Mouse (Mus musculus): ENCODE measurements around the gene Grhl3. TPM values are rescaled to one million over a fixed set of nuclear protein-coding genes. Genes with fewer than 3 reads are reported as not detected.
"Not testable (repeated sequence)": the region's sequence is repeated elsewhere in the genome, so short reads cannot be mapped to it uniquely, and the experiment has no call there.

Gene Grhl3
- polyA plus RNA-seq (2012; rRNA removed) = 0.64 and 0.69 TPM in 2 replicates

DNA sequence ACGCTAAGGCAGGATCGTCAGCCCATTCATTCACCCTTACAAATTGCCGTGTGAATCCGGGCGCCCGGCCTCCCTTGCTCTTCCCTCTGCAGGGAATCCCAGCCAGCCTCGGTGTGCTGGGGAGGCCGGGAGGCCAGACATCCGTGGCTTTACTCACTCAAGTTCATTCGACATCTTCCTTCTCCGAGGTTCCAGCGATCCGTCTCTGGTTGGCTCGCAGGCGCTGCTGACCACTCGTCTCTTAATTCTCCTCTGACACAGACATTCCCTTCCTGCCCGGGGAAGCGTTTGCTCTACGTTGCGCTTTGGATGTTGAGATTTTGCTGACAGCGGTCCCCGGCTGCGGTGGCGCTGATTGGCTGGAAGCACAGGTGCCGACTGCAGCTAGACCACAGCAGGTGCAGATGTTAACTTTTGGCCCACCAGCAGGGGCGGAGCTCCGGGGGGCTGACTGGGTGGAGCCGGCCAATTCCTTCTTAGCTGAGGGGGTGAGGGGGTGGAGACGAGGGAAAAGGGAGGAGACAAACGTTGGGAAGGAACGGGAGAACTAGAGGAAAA is at the start of gene Grhl3:
TSS of gene Grhl3 (minus strand) at position 380 of the 558 bp plus-strand sequence.
- peaks cover 18% of the 10 kb centered on the region for H3K4me1 ChIP-seq (ENCODE audit: control insufficient read depth, insufficient read depth, low read length)
- no peak within 1 kb of the TSS for H3K27ac ChIP-seq (ENCODE audit: control insufficient read depth, insufficient read depth, low read depth, low read length)
- no peaks in the 10 kb centered on the region for H3K36me3 ChIP-seq (ENCODE audit: control insufficient read depth, insufficient read depth, low read length)
- peak within 1 kb of the TSS; percentile 37 for H3K4me3 ChIP-seq (ENCODE audit: control insufficient read depth, low read depth, low read length)
- H3K27me3 ChIP-seq (ENCODE audit: control insufficient read depth, insufficient read depth, low read length) = no peaks in the 10 kb centered on the region
- no peak for TF ChIP-seq POLR2A (IDR thresholded peaks at IDR 0.05; ENCODE audit: control insufficient read depth, low read depth, low read length)
- no peak for TF ChIP-seq CTCF (IDR thresholded peaks at IDR 0.05; ENCODE audit: control insufficient read depth, insufficient read depth, insufficient replicate concordance, low read depth, low read length)

DNA sequence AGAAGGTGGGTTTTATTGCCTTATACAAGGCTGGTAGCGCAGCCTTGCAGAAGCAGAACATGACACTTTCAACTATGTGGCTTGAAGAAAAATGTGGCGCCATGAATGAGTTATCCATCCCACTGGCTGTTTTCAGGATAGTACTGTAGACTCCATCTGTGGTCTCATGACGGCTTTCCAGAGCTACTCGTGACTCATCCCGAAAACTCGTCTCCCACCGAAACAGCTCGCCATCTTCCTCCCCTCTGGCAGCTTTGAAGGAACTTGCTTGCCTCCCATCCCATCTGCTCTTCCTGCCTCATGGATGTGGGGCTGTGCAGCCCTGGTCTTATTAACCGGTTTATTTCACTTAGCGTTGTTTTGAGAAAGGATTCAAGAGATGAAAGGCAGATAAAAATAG is 48.9 kb upstream of the Grhl3 start:
- H3K27me3 ChIP-seq (ENCODE audit: control insufficient read depth, insufficient read depth, low read length) = no peaks in the 10 kb centered on the region
- no peak overlapping the region for H3K4me3 ChIP-seq (ENCODE audit: control insufficient read depth, low read depth, low read length)
- no peak overlapping the region for H3K27ac ChIP-seq (ENCODE audit: control insufficient read depth, insufficient read depth, low read depth, low read length)
- no peaks in the 10 kb centered on the region; the same call in 1 of the 2 replicates for H3K36me3 ChIP-seq (ENCODE audit: control insufficient read depth, insufficient read depth, low read length)
- peaks cover 11% of the 10 kb centered on the region; the same call in 1 of the 2 replicates for H3K4me1 ChIP-seq (ENCODE audit: control insufficient read depth, insufficient read depth, low read length)
- TF ChIP-seq CTCF (IDR thresholded peaks at IDR 0.05; ENCODE audit: control insufficient read depth, insufficient read depth, insufficient replicate concordance, low read depth, low read length) = no peak
- TF ChIP-seq POLR2A (IDR thresholded peaks at IDR 0.05; ENCODE audit: control insufficient read depth, low read depth, low read length) = no peak

DNA sequence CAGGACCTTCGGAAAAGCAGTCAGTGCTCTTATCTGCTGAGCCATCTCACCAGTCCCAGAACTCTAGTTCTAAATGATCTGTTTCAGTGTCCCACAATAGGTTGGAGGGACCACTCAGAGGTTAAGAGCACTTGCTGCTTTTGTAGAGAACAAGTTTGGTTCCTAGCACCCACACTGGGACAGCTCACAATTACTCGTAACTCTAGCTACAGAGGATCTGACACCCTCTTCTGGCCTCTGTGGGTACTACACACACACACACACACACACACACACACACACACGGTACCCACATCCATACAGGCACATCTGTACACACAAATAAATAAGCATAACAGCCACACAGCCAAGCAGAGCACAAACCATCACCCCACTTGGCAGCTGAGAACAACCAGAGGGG is 47.0 kb upstream of the Grhl3 start:
- H3K27me3 ChIP-seq (ENCODE audit: control insufficient read depth, insufficient read depth, low read length) = no peaks in the 10 kb centered on the region
- no peak overlapping the region for H3K4me3 ChIP-seq (ENCODE audit: control insufficient read depth, low read depth, low read length)
- peaks cover 9% of the 10 kb centered on the region; the same call in 1 of the 2 replicates for H3K4me1 ChIP-seq (ENCODE audit: control insufficient read depth, insufficient read depth, low read length)
- no peak overlapping the region for H3K27ac ChIP-seq (ENCODE audit: control insufficient read depth, insufficient read depth, low read depth, low read length)
- no peak for TF ChIP-seq CTCF (IDR thresholded peaks at IDR 0.05; ENCODE audit: control insufficient read depth, insufficient read depth, insufficient replicate concordance, low read depth, low read length)
- no peak for TF ChIP-seq POLR2A (IDR thresholded peaks at IDR 0.05; ENCODE audit: control insufficient read depth, low read depth, low read length)
- H3K36me3 ChIP-seq (ENCODE audit: control insufficient read depth, insufficient read depth, low read length) = no peaks in the 10 kb centered on the region

DNA sequence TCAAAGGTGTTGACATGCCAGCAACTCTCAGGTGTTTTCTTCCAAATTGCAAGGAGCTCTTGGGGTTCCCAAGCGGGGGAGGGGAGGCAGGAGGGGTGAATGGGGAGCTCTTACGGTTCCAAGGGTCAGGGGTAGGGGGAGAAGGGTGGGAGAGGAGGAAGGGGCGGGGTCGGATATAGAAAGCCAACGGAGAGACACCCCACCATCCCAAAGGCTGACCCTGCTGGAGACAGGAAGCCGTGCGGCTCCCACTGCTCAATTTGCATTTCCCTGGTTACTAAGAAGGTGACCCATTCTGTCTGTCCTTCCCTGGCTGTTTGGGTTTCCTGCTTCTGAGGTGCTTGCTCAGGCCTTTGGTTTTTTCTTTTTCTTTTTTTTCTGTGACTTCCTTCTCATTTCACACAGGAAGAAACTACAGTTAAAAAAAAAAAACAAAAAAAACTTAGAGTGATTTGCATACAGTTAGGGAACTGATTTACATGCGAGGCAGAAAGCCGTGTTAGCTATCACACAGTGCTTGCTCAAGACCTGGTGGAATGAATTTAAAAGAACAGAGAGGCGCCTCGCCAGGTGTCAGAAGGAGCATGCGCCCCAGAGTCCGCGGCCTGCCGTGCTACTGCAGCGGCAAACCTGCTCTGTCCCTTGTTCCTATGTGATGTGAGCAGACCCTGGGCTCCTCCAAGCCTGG is 44.5 kb upstream of the Grhl3 start:
- TF ChIP-seq POLR2A (IDR thresholded peaks at IDR 0.05; ENCODE audit: control insufficient read depth, low read depth, low read length) = no peak
- TF ChIP-seq CTCF (IDR thresholded peaks at IDR 0.05; ENCODE audit: control insufficient read depth, insufficient read depth, insufficient replicate concordance, low read depth, low read length) = no peak
- peaks cover 5% of the 10 kb centered on the region; the same call in 1 of the 2 replicates for H3K4me1 ChIP-seq (ENCODE audit: control insufficient read depth, insufficient read depth, low read length)
- no peaks in the 10 kb centered on the region for H3K27me3 ChIP-seq (ENCODE audit: control insufficient read depth, insufficient read depth, low read length)
- H3K36me3 ChIP-seq (ENCODE audit: control insufficient read depth, insufficient read depth, low read length) = no peaks in the 10 kb centered on the region
- H3K27ac ChIP-seq (ENCODE audit: control insufficient read depth, insufficient read depth, low read depth, low read length) = no peak overlapping the region
- H3K4me3 ChIP-seq (ENCODE audit: control insufficient read depth, low read depth, low read length) = no peak overlapping the region

DNA sequence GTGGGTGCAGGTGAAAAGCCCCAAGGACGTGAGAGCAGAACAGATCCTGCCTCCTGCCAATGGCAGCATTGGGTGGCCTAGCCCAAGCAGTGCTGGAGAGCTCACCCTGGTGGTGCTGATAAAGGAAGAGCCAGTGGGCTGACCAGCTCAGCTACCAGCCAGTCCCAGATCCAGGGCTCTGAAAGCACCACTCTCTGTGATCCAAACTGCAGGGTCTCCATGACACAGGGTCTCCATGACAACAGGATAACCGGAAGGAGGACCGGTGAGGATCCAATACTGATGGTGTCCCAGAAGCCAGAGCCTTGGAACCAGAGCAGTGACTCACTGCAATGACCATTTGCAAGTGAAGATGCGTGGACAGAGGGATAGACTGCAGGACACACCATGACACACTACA is 43.6 kb upstream of the Grhl3 start:
- TF ChIP-seq POLR2A (IDR thresholded peaks at IDR 0.05; ENCODE audit: control insufficient read depth, low read depth, low read length) (no peak), CTCF (IDR thresholded peaks at IDR 0.05; ENCODE audit: control insufficient read depth, insufficient read depth, insufficient replicate concordance, low read depth, low read length) (no peak)
- no peak overlapping the region for H3K27ac ChIP-seq (ENCODE audit: control insufficient read depth, insufficient read depth, low read depth, low read length)
- H3K36me3 ChIP-seq (ENCODE audit: control insufficient read depth, insufficient read depth, low read length) = no peaks in the 10 kb centered on the region
- no peak overlapping the region for H3K4me3 ChIP-seq (ENCODE audit: control insufficient read depth, low read depth, low read length)
- no peaks in the 10 kb centered on the region for H3K27me3 ChIP-seq (ENCODE audit: control insufficient read depth, insufficient read depth, low read length)
- peaks cover 5% of the 10 kb centered on the region; the same call in 1 of the 2 replicates for H3K4me1 ChIP-seq (ENCODE audit: control insufficient read depth, insufficient read depth, low read length)

DNA sequence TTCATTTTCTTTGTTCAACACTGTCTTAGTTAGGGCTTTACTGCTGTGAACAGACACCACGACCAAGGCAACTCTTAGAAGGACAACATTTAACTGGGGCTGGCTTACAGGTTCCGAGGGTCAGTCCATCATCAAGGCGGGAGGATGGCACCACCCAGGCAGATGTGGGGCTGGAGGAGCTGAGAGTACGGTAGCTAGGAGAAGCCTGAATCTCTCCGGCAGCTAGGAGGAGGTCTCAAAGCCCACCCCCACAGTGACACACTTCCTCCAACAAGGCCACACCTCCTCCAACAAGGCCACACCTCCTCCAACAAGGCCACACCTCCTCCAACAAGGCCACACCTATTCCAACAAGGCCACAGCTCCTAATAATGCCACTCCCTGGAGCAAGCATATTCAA is 41.9 kb upstream of the Grhl3 start:
- not testable (repeated sequence) for H3K4me3 ChIP-seq (ENCODE audit: control insufficient read depth, low read depth, low read length); H3K27ac ChIP-seq (ENCODE audit: control insufficient read depth, insufficient read depth, low read depth, low read length); H3K27me3 ChIP-seq (ENCODE audit: control insufficient read depth, insufficient read depth, low read length); H3K36me3 ChIP-seq (ENCODE audit: control insufficient read depth, insufficient read depth, low read length); H3K4me1 ChIP-seq (ENCODE audit: control insufficient read depth, insufficient read depth, low read length)

DNA sequence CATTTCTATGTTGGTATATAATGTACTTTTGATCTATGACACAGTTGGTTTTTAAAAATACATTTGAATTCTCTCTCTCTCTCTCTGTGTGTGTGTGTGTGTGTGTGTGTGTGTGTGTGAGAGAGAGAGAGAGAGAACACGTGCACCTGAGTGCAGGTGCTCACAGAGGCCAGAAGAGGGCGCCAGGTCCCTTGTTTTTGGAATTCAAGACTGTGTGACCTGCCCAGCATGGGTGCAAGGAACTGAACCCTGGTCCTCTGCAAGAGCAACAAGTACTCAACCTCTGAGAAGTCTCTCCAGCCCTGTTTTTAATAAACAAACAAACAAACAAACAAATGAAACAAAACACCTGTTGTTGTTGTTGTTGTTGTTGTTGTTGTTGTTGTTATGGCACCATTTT is 36.6 kb upstream of the Grhl3 start:
- Histone ChIP-seq H3K4me1 (ENCODE audit: control insufficient read depth, insufficient read depth, low read length) (no peaks in the 10 kb centered on the region), H3K27ac (ENCODE audit: control insufficient read depth, insufficient read depth, low read depth, low read length) (no peak overlapping the region), H3K27me3 (ENCODE audit: control insufficient read depth, insufficient read depth, low read length) (no peaks in the 10 kb centered on the region), H3K4me3 (ENCODE audit: control insufficient read depth, low read depth, low read length) (no peak overlapping the region), H3K36me3 (ENCODE audit: control insufficient read depth, insufficient read depth, low read length) (no peaks in the 10 kb centered on the region)
- TF ChIP-seq CTCF (IDR thresholded peaks at IDR 0.05; ENCODE audit: control insufficient read depth, insufficient read depth, insufficient replicate concordance, low read depth, low read length) = peak; percentile 36; the same call in 1 of the 2 replicates
- TF ChIP-seq POLR2A (IDR thresholded peaks at IDR 0.05; ENCODE audit: control insufficient read depth, low read depth, low read length) = no peak

All from testis, adult 2 months (tissue).